In the genomic region with DNA sequence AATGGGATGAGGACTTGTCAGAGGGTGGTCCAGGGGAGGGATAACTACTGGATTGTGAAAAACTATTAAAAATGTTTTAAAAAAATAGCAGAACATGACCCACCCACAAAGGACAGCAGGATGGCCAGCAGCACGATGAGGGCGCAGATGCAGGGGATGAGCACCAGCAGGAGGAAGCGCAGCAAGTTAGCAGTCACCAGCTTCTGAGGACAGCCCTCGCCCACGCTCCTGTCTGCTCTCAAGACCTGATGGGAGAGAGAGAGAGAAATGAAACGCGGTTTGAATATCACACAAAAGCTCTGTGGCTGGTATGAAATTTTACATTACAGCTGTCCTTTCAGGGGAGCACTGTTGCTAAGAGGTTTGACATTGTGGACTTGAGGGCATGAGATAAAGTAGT, we compare ENCODE assay signal across 17 mouse cellular contexts. TPM values are rescaled to one million over a fixed set of nuclear protein-coding genes. Genes with fewer than 3 reads are reported as not detected.
DNase-seq lines count a peak whose midpoint lies in the region.
"Had no signal": no experiment of that assay in that cellular context is flagged by ENCODE, and none has a peak within 500 bp of the region (broad histone marks: within the 10 kb centered on the region; RNA-seq: fewer than 3 reads in every experiment).

No protein-coding gene starts in this region.

- H3K4me1 ChIP-seq in embryonic facial prominence, embryonic 10.5 days = peaks cover 7% of the 10 kb centered on the region; the same call in 1 of the 2 replicates
- H3K4me1 ChIP-seq: hindbrain, embryonic 12.5 days had no signal

- 87% methylated on average over 7 of the region's 7 CpGs for WGBS in embryonic facial prominence, embryonic 10.5 days

- H3K9me3 ChIP-seq in embryonic facial prominence, embryonic 10.5 days = no peaks in the 10 kb centered on the region
- H3K9me3 ChIP-seq: heart, embryonic 12.5 days; hindbrain, embryonic 12.5 days had no signal

- DNase-seq in right cerebral cortex, adult 18-20 months = peak; percentile 57
- DNase-seq in right cerebral cortex, postnatal 4 days = no peak
- DNase-seq in layer of hippocampus, adult 9-10 months (ENCODE audit: low spot score) = peak; percentile 4
- DNase-seq in left cerebral cortex, postnatal 25 days (ENCODE audit: low spot score in 2 of 2) = peak; percentile 21 to 64
- no peak for DNase-seq in embryonic facial prominence, embryonic 10.5 days (ENCODE audit: low spot score)
- DNase-seq in cerebellum, postnatal 36 days = no peak
- no peak for DNase-seq in urinary bladder, postnatal 25 days (ENCODE audit: low spot score)
- DNase-seq in kidney, adult 8-10 months = no peak
- DNase-seq: adrenal gland, adult 8-10 months; cerebellum, postnatal 10 days; lung, postnatal 10 days; thymus, adult 18-20 months had no signal

- intact Hi-C loops in left cerebral cortex, postnatal 25 days (cut with DNase I) = no loop called here

- no peak overlapping the region for H3K27ac ChIP-seq in embryonic facial prominence, embryonic 10.5 days (replicated peaks)
- H3K27ac ChIP-seq: hindbrain, embryonic 12.5 days; liver, embryonic 14.5 days had no signal

- H3K27me3 ChIP-seq in embryonic facial prominence, embryonic 10.5 days (replicated peaks; ENCODE audit: low read depth, poor library complexity, severe bottlenecking) = no peaks in the 10 kb centered on the region
- H3K27me3 ChIP-seq: heart, embryonic 12.5 days; hindbrain, embryonic 12.5 days had no signal

- no peaks in the 10 kb centered on the region for H3K36me3 ChIP-seq in embryonic facial prominence, embryonic 10.5 days (replicated peaks)
- H3K36me3 ChIP-seq: heart, embryonic 12.5 days; hindbrain, embryonic 12.5 days had no signal

- no peak overlapping the region for H3K4me3 ChIP-seq in embryonic facial prominence, embryonic 10.5 days
- H3K4me3 ChIP-seq: erythroblast, embryonic 14.5 days; heart, embryonic 12.5 days; hindbrain, embryonic 12.5 days had no signal

RNA-seq across cellular contexts. Expression of a gene that starts 32.5 kb away (rescaled TPM):
- total RNA-seq in left cerebral cortex, postnatal 25 days (2021) = under 1 TPM; 0.18 to 0.25 TPM
- 1.4 and 1.9 TPM in 2 replicates for polyA plus RNA-seq in embryonic facial prominence, embryonic 10.5 days (2016; fragmentation: Nextera tagmentation; extraction: Ambion mirVana)
- total RNA-seq: megakaryocyte-erythroid progenitor cell, adult 5-6 weeks had no signal
- polyA plus RNA-seq: erythroblast, embryonic 14.5 days had no signal

Comparison
In these comparisons a context has a peak if more than half of its experiments do, and no peak if none do; other contexts are left out.
1. DNase-seq: peak in right cerebral cortex, adult 18-20 months (single experiment), layer of hippocampus, adult 9-10 months (single experiment) and left cerebral cortex, postnatal 25 days (2 of 2); none in right cerebral cortex, postnatal 4 days (single experiment), embryonic facial prominence, embryonic 10.5 days (single experiment), cerebellum, postnatal 36 days (0 of 2), urinary bladder, postnatal 25 days (single experiment) and kidney, adult 8-10 months (0 of 2).